Mouse (Mus musculus) erythroblast, embryonic 14.5 days (primary cell): Measurements from ENCODE around the gene Rexo5.

Experiments used
- GATA1 ChIP-seq: IDR thresholded peaks from 2 replicates; pipeline ENCODE4 v1.6.1; 2012; ENCODE audit warnings: low read length, inconsistent platforms, mixed read lengths
- TAL1 ChIP-seq: IDR thresholded peaks from 3 replicates; pipeline ENCODE4 v1.6.1; 2012; ENCODE audit warnings: low read length, inconsistent platforms, mixed read lengths

DNA sequence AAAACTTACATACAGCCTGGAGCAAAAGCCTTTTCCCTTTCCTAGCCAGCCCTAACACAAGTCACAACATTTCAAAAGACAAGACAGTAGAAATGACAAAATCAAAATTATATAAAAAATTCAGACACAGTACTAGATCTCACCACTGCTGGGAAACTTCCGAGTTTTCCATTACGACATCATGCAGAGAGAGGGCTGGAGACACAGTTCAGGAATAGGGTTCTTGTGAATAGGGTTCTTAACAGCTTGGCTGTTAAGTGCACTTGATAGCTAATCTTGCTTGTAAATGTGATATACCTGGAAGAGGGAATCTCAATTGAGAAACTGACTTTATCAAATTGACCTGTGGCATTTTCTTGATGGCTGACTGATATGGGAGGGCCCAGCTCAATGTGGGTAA is 87.4 kb downstream of the Rexo5 start:
- TF ChIP-seq GATA1 = no peak
- no peak for TF ChIP-seq TAL1
